Mouse (Mus musculus) skeletal muscle tissue, postnatal 0 days (tissue): ENCODE data around the gene Lyve1. TPM values are rescaled to one million over a fixed set of nuclear protein-coding genes. Genes with fewer than 3 reads are reported as not detected.

Experiments used
- microRNA-seq, 2 experiments: library from miRNA; unstranded; fragments of <30 nt; microRNA quantifications; one replicate each; pipeline ENCODE4; 2016
- polyA plus RNA-seq: library from polyadenylated mRNA; unstranded; fragments of >200 nt; fragmentation: Nextera tagmentation; extraction: Ambion mirVana; gene quantifications from 2 replicates; pipeline ENCODE4 v1.2.1, GENCODE M21; 2015

Lyve1 gene
- polyA plus RNA-seq = 18.0 and 35.8 TPM in 2 replicates

GRCm38 (mm10) chr7:110862751-110863289, at the start of gene Lyve1:
Gene Lyve1 (minus strand): TSS chr7:110863239.

GRCm38 (mm10) chr7:110843916-110844874, 18.8 kb downstream of the Lyve1 start, which contains the start of gene Rnf141:
Gene Rnf141 (minus strand): TSS chr7:110844457.

Small RNA genes within 50 kb of the gene (microRNA-seq; reads per million reads assigned to microRNA genes)
- 0 reads per million in 2 experiments for gene Gm47282

Other genes starting within 250 kb of the Lyve1 start
- 13.0 and 16.0 TPM in 2 replicates for gene Sbf2, start 248.3 kb downstream of the Lyve1 start, polyA plus RNA-seq
- gene Adm, start 235.6 kb downstream of the Lyve1 start, polyA plus RNA-seq = 10.2 and 13.1 TPM in 2 replicates
- 5.6 and 6.0 TPM in 2 replicates for gene Ampd3, start 95.0 kb downstream of the Lyve1 start, polyA plus RNA-seq
- gene Rnf141, start 18.8 kb downstream of the Lyve1 start, polyA plus RNA-seq = 15.9 and 18.7 TPM in 2 replicates
- 2.2 and 2.5 TPM in 2 replicates for gene Mrvi1, start 119.2 kb upstream of the Lyve1 start, polyA plus RNA-seq
- 24.1 and 26.3 TPM in 2 replicates for gene Ctr9, start 165.7 kb upstream of the Lyve1 start, polyA plus RNA-seq
- gene Eif4g2, start 219.8 kb upstream of the Lyve1 start, polyA plus RNA-seq = 392 and 395 TPM in 2 replicates